Mouse (Mus musculus) spleen, postnatal 10 days (tissue): Measurements from ENCODE around the gene Dcaf5.

Experiments
- DNase-seq, 2 experiments: peaks; one replicate each; pipeline ENCODE4 v3.0.0; 2021 to 2022; ENCODE audit warnings: low spot score in 2 of 2

Dcaf5 gene

GRCm38 (mm10) chr12:80436336-80436976, at the start of gene Dcaf5:
Gene Dcaf5, minus strand, starts transcription at chr12:80436601.
- peak; percentile 68 to 83 for DNase-seq

GRCm38 (mm10) chr12:80483397-80483796, 47.0 kb upstream of the Dcaf5 start:
- DNase-seq, result no peak

GRCm38 (mm10) chr12:80479986-80480385, 43.6 kb upstream of the Dcaf5 start:
- no peak for DNase-seq

GRCm38 (mm10) chr12:80473731-80474130, 37.3 kb upstream of the Dcaf5 start:
- no peak for DNase-seq

GRCm38 (mm10) chr12:80471926-80472325, 35.5 kb upstream of the Dcaf5 start:
- no peak for DNase-seq

GRCm38 (mm10) chr12:80470206-80470605, 33.8 kb upstream of the Dcaf5 start:
- no peak for DNase-seq

GRCm38 (mm10) chr12:80463666-80464269, 27.4 kb upstream of the Dcaf5 start:
- DNase-seq, result no peak

GRCm38 (mm10) chr12:80462942-80463651, 26.7 kb upstream of the Dcaf5 start, which contains the start of gene Exd2:
Gene Exd2, plus strand, starts transcription at chr12:80463095.
- peak; percentile 76 to 91 for DNase-seq

GRCm38 (mm10) chr12:80462292-80462896, 26.0 kb upstream of the Dcaf5 start:
- DNase-seq, result peak in 1 of 2 experiments; percentile 26

GRCm38 (mm10) chr12:80458033-80458432, 21.6 kb upstream of the Dcaf5 start:
- no peak for DNase-seq

GRCm38 (mm10) chr12:80453506-80453905, 17.1 kb upstream of the Dcaf5 start:
- no peak for DNase-seq

- no peak for DNase-seq
Observed at GRCm38 (mm10) chr12:80444525-80445109, 8.2 kb upstream of the Dcaf5 start.

- peak in 1 of 2 experiments; percentile 60 for DNase-seq
Observed at GRCm38 (mm10) chr12:80440957-80441356, 4.6 kb upstream of the Dcaf5 start.

- no peak for DNase-seq
Observed at GRCm38 (mm10) chr12:80437051-80437675, 762 bp upstream of the Dcaf5 start.

GRCm38 (mm10) chr12:80435887-80436286, 514 bp downstream of the Dcaf5 start:
- no peak for DNase-seq

- peak; percentile 69 to 81 for DNase-seq
Observed at GRCm38 (mm10) chr12:80434961-80435691, 1.3 kb downstream of the Dcaf5 start.

GRCm38 (mm10) chr12:80434601-80434960, 1.8 kb downstream of the Dcaf5 start:
- no peak for DNase-seq

GRCm38 (mm10) chr12:80433266-80433665, 3.1 kb downstream of the Dcaf5 start:
- DNase-seq, result no peak

GRCm38 (mm10) chr12:80427683-80428082, 8.7 kb downstream of the Dcaf5 start:
- DNase-seq, result no peak

- DNase-seq, result no peak
Observed at GRCm38 (mm10) chr12:80415100-80415499, 21.3 kb downstream of the Dcaf5 start.

GRCm38 (mm10) chr12:80410855-80411254, 25.5 kb downstream of the Dcaf5 start:
- no peak for DNase-seq
